Mouse (Mus musculus): ENCODE measurements at regions not wholly inside any gene's neighbourhood (a gene's known extent, or its start where the extent isn't known, plus 50 kb on each side); places are given as distances from the start of the nearest gene placed in this dataset.
A peak's percentile ranks its signal among the peaks of the same experiment; 100 is the strongest.

- ATAC-seq (ENCODE audit: low read depth) (no peak), DNase-seq (ENCODE audit: low spot score) (no peak)
- WGBS = 75% methylated on average over 4 of the region's 4 CpGs
- no peak overlapping the region for H3K4me3 ChIP-seq (ENCODE audit: low read depth, low read length)
- H3K4me2 ChIP-seq (ENCODE audit: low read depth, low read length) = no peak overlapping the region
- no peak overlapping the region for H3K27ac ChIP-seq (replicated peaks; ENCODE audit: low read depth, low read length)
- H3K36me3 ChIP-seq (ENCODE audit: control insufficient read depth, insufficient read depth, low read length) = no peaks in the 10 kb centered on the region
- H3K9me3 ChIP-seq (ENCODE audit: control insufficient read depth, low read length) = no peaks in the 10 kb centered on the region
- H3K9ac ChIP-seq (ENCODE audit: low read depth, low read length) = no peak overlapping the region
- H3K27me3 ChIP-seq (replicated peaks; ENCODE audit: control insufficient read depth, insufficient read depth, low read length) = no peaks in the 10 kb centered on the region
- H3K4me1 ChIP-seq (ENCODE audit: control insufficient read depth, insufficient read depth, low read length) = no peaks in the 10 kb centered on the region
These were observed 168.5 kb upstream of the Klf3 start for GRCm38 (mm10) chr5:64634721-64635120.

- H3K27me3 ChIP-seq (replicated peaks; ENCODE audit: control insufficient read depth, insufficient read depth, low read length) = no peaks in the 10 kb centered on the region
- H3K9me3 ChIP-seq (ENCODE audit: control insufficient read depth, low read length) = no peaks in the 10 kb centered on the region
- no peak overlapping the region for H3K4me3 ChIP-seq (ENCODE audit: low read depth, low read length)
- H3K36me3 ChIP-seq (ENCODE audit: control insufficient read depth, insufficient read depth, low read length) = no peaks in the 10 kb centered on the region
- WGBS = 89% methylated on average over 3 of the region's 3 CpGs
- DNase-seq (ENCODE audit: low spot score) = no peak
- ATAC-seq (ENCODE audit: low read depth) = no peak
- no peak overlapping the region for H3K9ac ChIP-seq (ENCODE audit: low read depth, low read length)
- H3K4me1 ChIP-seq (ENCODE audit: control insufficient read depth, insufficient read depth, low read length) = no peaks in the 10 kb centered on the region
- no peak overlapping the region for H3K27ac ChIP-seq (replicated peaks; ENCODE audit: low read depth, low read length)
- no peak overlapping the region for H3K4me2 ChIP-seq (ENCODE audit: low read depth, low read length)
These were observed 166.9 kb upstream of the Klf3 start for GRCm38 (mm10) chr5:64636301-64636700.

DNA sequence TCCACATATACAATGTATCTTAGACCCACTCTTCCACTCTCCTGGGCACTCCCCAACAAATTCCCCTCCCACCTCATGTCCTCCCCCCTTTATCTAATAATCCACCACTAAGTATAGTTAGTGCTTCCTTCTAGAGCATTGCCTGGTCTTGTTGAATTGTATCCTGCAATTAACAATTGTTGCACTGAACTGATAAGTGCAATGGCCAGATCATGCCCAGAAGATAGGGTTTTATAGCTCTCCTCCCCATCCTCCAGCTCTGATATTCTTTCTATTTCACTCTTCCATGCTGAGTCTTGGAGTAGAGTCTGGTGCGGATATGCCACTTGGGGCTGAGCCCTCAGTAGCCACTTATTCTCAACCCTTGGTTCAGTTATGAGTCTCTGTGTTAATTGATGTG, 159.6 kb upstream of the Klf3 start:
- Histone ChIP-seq H3K9ac (ENCODE audit: low read depth, low read length) (no peak overlapping the region), H3K9me3 (ENCODE audit: control insufficient read depth, low read length) (no peaks in the 10 kb centered on the region), H3K4me2 (ENCODE audit: low read depth, low read length) (no peak overlapping the region), H3K4me1 (ENCODE audit: control insufficient read depth, insufficient read depth, low read length) (peaks cover 13% of the 10 kb centered on the region), H3K36me3 (ENCODE audit: control insufficient read depth, insufficient read depth, low read length) (no peaks in the 10 kb centered on the region), H3K4me3 (ENCODE audit: low read depth, low read length) (no peak overlapping the region), H3K27ac (replicated peaks; ENCODE audit: low read depth, low read length) (no peak overlapping the region), H3K27me3 (replicated peaks; ENCODE audit: control insufficient read depth, insufficient read depth, low read length) (no peaks in the 10 kb centered on the region)
- DNase-seq (ENCODE audit: low spot score) = no peak
- no peak for ATAC-seq (ENCODE audit: low read depth)
- WGBS = 100% methylated on average over 1 of the region's 1 CpGs

DNA sequence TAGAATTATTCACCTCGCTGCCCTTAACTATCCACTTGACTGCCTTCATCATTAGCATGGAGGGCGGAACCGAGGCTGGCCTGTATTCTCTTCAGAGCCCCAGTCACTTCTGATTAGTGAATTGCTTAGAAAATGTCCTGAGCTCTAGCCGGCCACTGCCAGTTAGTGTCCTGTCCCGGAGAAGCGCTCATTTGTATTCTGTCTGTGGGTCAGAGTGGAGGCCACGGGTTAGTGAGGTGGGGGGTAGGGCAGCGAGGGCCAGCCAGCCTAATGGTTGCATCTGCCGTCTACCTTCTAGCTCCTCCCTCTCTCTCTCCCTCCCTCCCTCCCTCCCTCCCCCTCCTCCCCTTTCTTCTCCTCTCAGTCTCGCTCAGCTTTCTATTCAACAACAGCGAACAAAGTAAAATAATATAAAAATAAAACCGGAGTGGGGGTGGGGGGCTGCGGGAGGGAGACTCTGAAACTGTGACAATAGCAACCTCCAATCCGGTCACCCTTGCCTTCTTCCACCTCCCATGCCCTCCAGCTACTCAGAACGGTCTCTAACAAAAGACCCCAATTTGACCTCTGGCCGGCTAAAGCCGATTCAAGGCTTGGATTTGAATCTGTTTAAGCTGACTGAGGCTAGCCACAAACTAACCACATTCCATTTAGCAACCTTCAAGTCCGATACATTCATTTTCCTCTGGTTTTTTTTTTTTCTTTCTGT, 155.6 kb upstream of the Klf3 start:
- Histone ChIP-seq H3K9ac (ENCODE audit: low read depth, low read length) (peak overlapping the region; percentile 61), H3K9me3 (ENCODE audit: control insufficient read depth, low read length) (no peaks in the 10 kb centered on the region), H3K27me3 (replicated peaks; ENCODE audit: control insufficient read depth, insufficient read depth, low read length) (no peaks in the 10 kb centered on the region), H3K4me3 (ENCODE audit: low read depth, low read length) (peak overlapping the region; percentile 31), H3K27ac (replicated peaks; ENCODE audit: low read depth, low read length) (no peak overlapping the region), H3K4me2 (ENCODE audit: low read depth, low read length) (peak overlapping the region; percentile 62), H3K4me1 (ENCODE audit: control insufficient read depth, insufficient read depth, low read length) (peaks cover 14% of the 10 kb centered on the region), H3K36me3 (ENCODE audit: control insufficient read depth, insufficient read depth, low read length) (no peaks in the 10 kb centered on the region)
- 1% methylated on average over 18 of the region's 18 CpGs for WGBS
- DNase-seq (ENCODE audit: low spot score) = peak; percentile 79
- peak; percentile 90 for ATAC-seq (ENCODE audit: low read depth)

- Histone ChIP-seq H3K9ac (ENCODE audit: low read depth, low read length) (no peak overlapping the region), H3K4me3 (ENCODE audit: low read depth, low read length) (no peak overlapping the region), H3K4me1 (ENCODE audit: control insufficient read depth, insufficient read depth, low read length) (peaks cover 14% of the 10 kb centered on the region), H3K27me3 (replicated peaks; ENCODE audit: control insufficient read depth, insufficient read depth, low read length) (no peaks in the 10 kb centered on the region), H3K36me3 (ENCODE audit: control insufficient read depth, insufficient read depth, low read length) (no peaks in the 10 kb centered on the region), H3K4me2 (ENCODE audit: low read depth, low read length) (peak overlapping the region; percentile 15; the same call in 1 of the 2 replicates), H3K9me3 (ENCODE audit: control insufficient read depth, low read length) (no peaks in the 10 kb centered on the region), H3K27ac (replicated peaks; ENCODE audit: low read depth, low read length) (peak overlapping the region; percentile 48; the same call in 1 of the 2 replicates)
- DNase-seq (ENCODE audit: low spot score) (peak; percentile 43), ATAC-seq (ENCODE audit: low read depth) (0 out of 2 replicates have a peak, but pooled peaks have one; percentile 36)
- WGBS = 24% methylated on average over 8 of the region's 8 CpGs
These were observed 154.7 kb upstream of the Klf3 start for GRCm38 (mm10) chr5:64648492-64648891.

DNA sequence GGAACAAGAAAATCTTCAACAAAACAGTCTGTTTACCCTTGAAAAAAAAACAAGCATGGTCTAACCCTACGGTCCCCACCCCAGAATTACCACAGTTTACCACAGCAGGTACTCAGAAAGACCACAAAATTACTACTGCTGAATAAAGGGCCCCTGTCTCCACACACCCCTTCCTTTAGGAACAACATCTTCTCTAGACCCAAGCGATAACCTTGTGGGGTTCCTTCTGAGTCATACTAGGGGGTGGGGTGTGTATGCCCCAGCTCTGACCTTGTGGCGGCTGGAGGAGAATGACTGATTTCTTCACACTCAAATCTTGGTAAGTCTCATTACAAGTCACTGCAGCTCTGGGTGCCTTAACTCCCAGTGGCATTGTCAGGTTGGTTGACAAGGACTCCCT, 151.8 kb upstream of the Klf3 start:
- ATAC-seq (ENCODE audit: low read depth) (no peak), DNase-seq (ENCODE audit: low spot score) (peak; percentile 19)
- no peak overlapping the region for H3K9ac ChIP-seq (ENCODE audit: low read depth, low read length)
- H3K4me3 ChIP-seq (ENCODE audit: low read depth, low read length) = no peak overlapping the region
- H3K36me3 ChIP-seq (ENCODE audit: control insufficient read depth, insufficient read depth, low read length) = no peaks in the 10 kb centered on the region
- no peak overlapping the region for H3K4me2 ChIP-seq (ENCODE audit: low read depth, low read length)
- no peaks in the 10 kb centered on the region for H3K27me3 ChIP-seq (replicated peaks; ENCODE audit: control insufficient read depth, insufficient read depth, low read length)
- WGBS = 65% methylated on average over 3 of the region's 3 CpGs
- no peaks in the 10 kb centered on the region for H3K9me3 ChIP-seq (ENCODE audit: control insufficient read depth, low read length)
- H3K4me1 ChIP-seq (ENCODE audit: control insufficient read depth, insufficient read depth, low read length) = peaks cover 14% of the 10 kb centered on the region
- no peak overlapping the region for H3K27ac ChIP-seq (replicated peaks; ENCODE audit: low read depth, low read length)

DNA sequence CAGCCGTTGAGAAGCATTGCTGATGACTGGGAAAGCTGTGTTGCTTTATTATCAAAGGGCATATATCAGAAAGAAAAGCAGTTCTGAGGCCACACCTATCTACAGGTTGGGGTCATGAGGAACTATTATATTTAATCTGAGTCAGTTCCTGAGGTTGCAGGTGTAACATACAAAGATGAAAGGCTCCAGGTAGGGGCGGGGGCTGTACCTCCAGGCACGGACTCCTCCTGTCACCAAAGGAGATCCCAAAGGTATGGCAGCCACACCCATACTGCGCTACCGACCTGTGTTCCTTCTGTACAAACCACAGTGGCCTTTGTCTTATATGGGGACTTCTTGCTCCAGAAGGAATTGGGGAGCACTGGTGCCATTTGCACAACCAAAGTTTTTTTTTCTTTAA, 149.4 kb upstream of the Klf3 start:
- 85% methylated on average over 5 of the region's 5 CpGs for WGBS
- no peaks in the 10 kb centered on the region for H3K36me3 ChIP-seq (ENCODE audit: control insufficient read depth, insufficient read depth, low read length)
- no peak overlapping the region for H3K4me3 ChIP-seq (ENCODE audit: low read depth, low read length)
- H3K27me3 ChIP-seq (replicated peaks; ENCODE audit: control insufficient read depth, insufficient read depth, low read length) = no peaks in the 10 kb centered on the region
- no peak overlapping the region for H3K4me2 ChIP-seq (ENCODE audit: low read depth, low read length)
- no peak overlapping the region for H3K27ac ChIP-seq (replicated peaks; ENCODE audit: low read depth, low read length)
- no peak for DNase-seq (ENCODE audit: low spot score)
- H3K9ac ChIP-seq (ENCODE audit: low read depth, low read length) = no peak overlapping the region
- H3K4me1 ChIP-seq (ENCODE audit: control insufficient read depth, insufficient read depth, low read length) = no peaks in the 10 kb centered on the region
- no peak for ATAC-seq (ENCODE audit: low read depth)
- H3K9me3 ChIP-seq (ENCODE audit: control insufficient read depth, low read length) = no peaks in the 10 kb centered on the region

DNA sequence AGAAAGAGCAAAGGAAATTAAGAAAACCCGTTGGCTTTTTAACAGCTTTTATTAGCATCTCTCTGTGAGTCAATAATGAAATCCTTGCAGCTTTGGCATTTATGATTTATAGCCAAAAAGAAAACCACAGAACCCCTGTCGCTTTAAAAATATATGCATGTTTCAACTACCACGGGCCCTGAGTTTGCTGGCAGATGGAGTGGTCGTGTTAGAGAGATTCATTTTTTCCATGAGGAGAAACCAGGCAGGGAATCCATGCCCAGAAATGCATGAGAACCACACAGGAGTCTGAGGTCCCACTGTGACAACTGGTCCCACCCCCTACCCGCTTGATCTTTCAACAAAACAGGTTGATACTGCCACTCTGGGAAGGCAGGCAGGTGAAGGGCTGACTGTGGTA, 147.9 kb upstream of the Klf3 start:
- no peak overlapping the region for H3K4me3 ChIP-seq (ENCODE audit: low read depth, low read length)
- H3K27ac ChIP-seq (replicated peaks; ENCODE audit: low read depth, low read length) = 0 out of 2 replicates have a peak overlapping the region, but pooled peaks have one; percentile 16
- WGBS = 48% methylated on average over 5 of the region's 5 CpGs
- no peaks in the 10 kb centered on the region for H3K9me3 ChIP-seq (ENCODE audit: control insufficient read depth, low read length)
- no peaks in the 10 kb centered on the region for H3K27me3 ChIP-seq (replicated peaks; ENCODE audit: control insufficient read depth, insufficient read depth, low read length)
- no peak overlapping the region for H3K4me2 ChIP-seq (ENCODE audit: low read depth, low read length)
- ATAC-seq (ENCODE audit: low read depth) (no peak), DNase-seq (ENCODE audit: low spot score) (peak; percentile 70)
- no peak overlapping the region for H3K9ac ChIP-seq (ENCODE audit: low read depth, low read length)
- H3K36me3 ChIP-seq (ENCODE audit: control insufficient read depth, insufficient read depth, low read length) = no peaks in the 10 kb centered on the region
- H3K4me1 ChIP-seq (ENCODE audit: control insufficient read depth, insufficient read depth, low read length) = no peaks in the 10 kb centered on the region

DNA sequence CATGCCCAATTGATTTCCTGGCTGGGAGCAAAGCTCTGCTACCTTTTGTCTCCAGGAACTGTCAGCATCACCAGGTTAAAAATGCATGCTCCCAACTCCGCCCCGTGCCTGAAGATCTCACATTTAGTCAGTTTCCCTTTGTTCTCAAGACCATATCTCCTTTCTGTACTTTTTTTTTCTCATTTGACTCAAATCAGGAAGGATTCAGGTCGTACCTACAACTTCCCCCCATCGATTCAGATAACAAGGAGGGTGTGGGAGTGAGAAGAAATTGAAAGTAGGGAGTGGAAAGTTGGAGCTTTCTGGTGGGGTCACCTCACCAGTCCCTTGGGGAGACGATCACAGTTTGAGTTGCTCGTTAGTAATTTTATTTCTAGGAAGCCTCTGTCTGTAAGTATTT, 141.2 kb upstream of the Klf3 start:
- no peak overlapping the region for H3K4me2 ChIP-seq (ENCODE audit: low read depth, low read length)
- no peaks in the 10 kb centered on the region for H3K36me3 ChIP-seq (ENCODE audit: control insufficient read depth, insufficient read depth, low read length)
- no peak overlapping the region for H3K4me3 ChIP-seq (ENCODE audit: low read depth, low read length)
- no peaks in the 10 kb centered on the region for H3K9me3 ChIP-seq (ENCODE audit: control insufficient read depth, low read length)
- ATAC-seq (ENCODE audit: low read depth) = no peak
- no peak overlapping the region for H3K27ac ChIP-seq (replicated peaks; ENCODE audit: low read depth, low read length)
- 47% methylated on average over 6 of the region's 6 CpGs for WGBS
- no peak overlapping the region for H3K9ac ChIP-seq (ENCODE audit: low read depth, low read length)
- no peaks in the 10 kb centered on the region for H3K27me3 ChIP-seq (replicated peaks; ENCODE audit: control insufficient read depth, insufficient read depth, low read length)
- DNase-seq (ENCODE audit: low spot score) = no peak
- no peaks in the 10 kb centered on the region for H3K4me1 ChIP-seq (ENCODE audit: control insufficient read depth, insufficient read depth, low read length)
